In the genomic region with DNA sequence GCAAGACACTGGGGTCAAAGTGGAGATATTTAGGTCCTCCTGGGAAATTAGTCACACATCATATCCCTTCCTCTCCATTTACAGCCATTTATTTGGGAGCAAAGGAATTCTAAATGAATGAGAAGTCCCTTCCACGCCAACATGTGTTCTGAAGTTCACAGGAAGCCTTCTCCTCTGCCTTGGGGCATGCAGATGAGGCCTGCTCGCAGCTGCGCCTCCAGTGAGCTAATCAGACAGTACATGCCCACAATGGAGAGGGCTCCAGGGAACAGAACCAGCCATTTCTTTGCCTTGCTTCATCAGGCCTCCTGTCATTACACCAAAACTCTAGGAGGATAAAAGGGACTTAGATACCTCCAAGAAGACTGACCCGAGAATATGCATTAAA, we compare ENCODE assay signal across 15 mouse cellular contexts.
DNase-seq lines count a peak whose midpoint lies in the region; ATAC-seq and TF ChIP-seq lines count a peak whose summit lies in the region.
"Had no signal": no experiment of that assay in that cellular context is flagged by ENCODE, and none has a peak within 500 bp of the region (broad histone marks: within the 10 kb centered on the region; RNA-seq: fewer than 3 reads in every experiment).

No protein-coding gene starts in this region.

- H3K4me1 ChIP-seq in heart, embryonic 13.5 days, result peaks cover 25% of the 10 kb centered on the region
- peaks cover 9% of the 10 kb centered on the region; the same call in 1 of the 2 replicates for H3K4me1 ChIP-seq in lung, embryonic 14.5 days (ENCODE audit: insufficient read depth)
- no peaks in the 10 kb centered on the region for H3K4me1 ChIP-seq in lung, adult 2 months (ENCODE audit: control insufficient read depth, insufficient read depth, low read length)
- H3K4me1 ChIP-seq in cerebellum, adult 2 months (ENCODE audit: control insufficient read depth, insufficient read depth, low read length), result no peaks in the 10 kb centered on the region

- ATAC-seq in heart, embryonic 13.5 days (ENCODE audit: extremely low read depth, insufficient number of reproducible peaks, low FRiP score, low TSS enrichment), result no peak
- peak; percentile 29; the same call in 1 of the 2 replicates for ATAC-seq in lung, embryonic 14.5 days (ENCODE audit: insufficient read depth)
- ATAC-seq: activated CD4-positive, CD25-positive, alpha-beta regulatory T cell, adult 4 months; hindbrain, postnatal 0 days had no signal

- H3K4me2 ChIP-seq in heart, embryonic 13.5 days, result no peak overlapping the region
- no peak overlapping the region for H3K4me2 ChIP-seq in lung, embryonic 14.5 days
- H3K4me2 ChIP-seq: liver, embryonic 15.5 days had no signal

- TF ChIP-seq POLR2A in lung, adult 2 months (IDR thresholded peaks at IDR 0.05; ENCODE audit: borderline replicate concordance, extremely low read depth, low read depth, low read length), result no peak
- no peak for TF ChIP-seq POLR2A in cerebellum, adult 2 months (IDR thresholded peaks at IDR 0.05; ENCODE audit: borderline replicate concordance, insufficient read depth, low read length)

- intact Hi-C loops in left cerebral cortex, adult 2 months (cut with DNase I), result no loop called here

- H3K9me3 ChIP-seq in heart, embryonic 13.5 days, result no peaks in the 10 kb centered on the region
- no peaks in the 10 kb centered on the region for H3K9me3 ChIP-seq in lung, embryonic 14.5 days (ENCODE audit: low read depth, low read length)
- H3K9me3 ChIP-seq: liver, embryonic 15.5 days had no signal

- H3K9ac ChIP-seq in heart, embryonic 13.5 days, result no peak overlapping the region
- no peak overlapping the region for H3K9ac ChIP-seq in lung, embryonic 14.5 days
- H3K9ac ChIP-seq: forebrain, postnatal 0 days; liver, embryonic 15.5 days had no signal

- no peak overlapping the region for H3K4me3 ChIP-seq in heart, embryonic 13.5 days
- no peak overlapping the region for H3K4me3 ChIP-seq in lung, embryonic 14.5 days (ENCODE audit: low read depth, low read length)
- no peak overlapping the region for H3K4me3 ChIP-seq in lung, adult 2 months (replicated peaks; ENCODE audit: extremely low read depth, low read depth, low read length)
- no peak overlapping the region for H3K4me3 ChIP-seq in cerebellum, adult 2 months (replicated peaks; ENCODE audit: insufficient read depth, low read depth, low read length)
- no peak overlapping the region for H3K4me3 ChIP-seq in left cerebral cortex, adult 2 months
- H3K4me3 ChIP-seq: liver, embryonic 15.5 days had no signal

- no peaks in the 10 kb centered on the region for H3K36me3 ChIP-seq in heart, embryonic 13.5 days
- no peaks in the 10 kb centered on the region for H3K36me3 ChIP-seq in lung, embryonic 14.5 days (ENCODE audit: insufficient read depth)
- H3K36me3 ChIP-seq: liver, embryonic 15.5 days had no signal

- no peak for TF ChIP-seq CTCF in lung, embryonic 14.5 days (IDR thresholded peaks at IDR 0.05; ENCODE audit: low read depth)
- TF ChIP-seq CTCF in lung, adult 2 months (IDR thresholded peaks at IDR 0.05; ENCODE audit: insufficient read depth, low read length), result no peak
- no peak for TF ChIP-seq CTCF in cerebellum, adult 2 months (IDR thresholded peaks at IDR 0.05; ENCODE audit: borderline replicate concordance, insufficient read depth, low read depth, low read length)
- TF ChIP-seq CTCF in left cerebral cortex, adult 2 months (IDR thresholded peaks at IDR 0.05), result no peak

- no peaks in the 10 kb centered on the region for H3K27me3 ChIP-seq in heart, embryonic 13.5 days (replicated peaks)
- H3K27me3 ChIP-seq in lung, embryonic 14.5 days (ENCODE audit: insufficient read depth, low read length), result no peaks in the 10 kb centered on the region
- H3K27me3 ChIP-seq in cerebellum, adult 2 months (ENCODE audit: control insufficient read depth, insufficient read depth, low read length), result no peaks in the 10 kb centered on the region
- H3K27me3 ChIP-seq: liver, embryonic 15.5 days had no signal

- no peak for DNase-seq in heart, adult 8-10 months (ENCODE audit: low spot score)
- DNase-seq in lung, embryonic 14.5 days, result no peak
- DNase-seq in lung, adult 2 months, result no peak
- peak; percentile 63 for DNase-seq in adipocyte (ENCODE audit: low spot score)
- DNase-seq in heart, postnatal 4 days, result peak; percentile 18
- no peak for DNase-seq in cerebellum, adult 2 months
- no peak for DNase-seq in left cerebral cortex, adult 2 months (ENCODE audit: extremely low spot score in 1 of 2, low spot score in 2 of 2)
- DNase-seq: cerebellum, adult 11-12 months; left cerebral cortex, postnatal 4 days; thymus, postnatal 25 days had no signal

- H3K27ac ChIP-seq in heart, embryonic 13.5 days (replicated peaks), result peak overlapping the region; percentile 69
- peak overlapping the region; percentile 85 for H3K27ac ChIP-seq in lung, embryonic 14.5 days (ENCODE audit: low read depth)
- H3K27ac ChIP-seq in cerebellum, adult 2 months (ENCODE audit: insufficient read depth, low read length), result no peak overlapping the region
- H3K27ac ChIP-seq in left cerebral cortex, adult 2 months, result no peak overlapping the region
- H3K27ac ChIP-seq: hindbrain, postnatal 0 days; liver, embryonic 15.5 days had no signal

- 64% methylated on average over 4 of the region's 4 CpGs for WGBS in heart, embryonic 13.5 days
- WGBS in lung, embryonic 14.5 days, result 72% methylated on average over 4 of the region's 4 CpGs
- WGBS in lung, adult 2 months, result 76% methylated on average over 4 of the region's 4 CpGs
- 82% methylated on average over 4 of the region's 4 CpGs for WGBS in cerebellum, adult 2 months

Comparison
In these comparisons a context has a peak if more than half of its experiments do, and no peak if none do; other contexts are left out.
1. DNase-seq: peak in adipocyte (single experiment) and heart, postnatal 4 days (single experiment); none in heart, adult 8-10 months (single experiment), lung, embryonic 14.5 days (single experiment), lung, adult 2 months (single experiment), cerebellum, adult 2 months (0 of 2) and left cerebral cortex, adult 2 months (0 of 2).
2. H3K27ac ChIP-seq: peak in heart, embryonic 13.5 days (single experiment) and lung, embryonic 14.5 days (single experiment); none in cerebellum, adult 2 months (single experiment) and left cerebral cortex, adult 2 months (single experiment).